Mouse (Mus musculus): ENCODE data around the gene Btn2a2.

Gene Btn2a2

GRCm38 (mm10) chr13:23488400-23489322 lies at the start of gene Btn2a2:
Gene Btn2a2, minus strand, starts transcription at chr13:23488857.
- DNase-seq (ENCODE audit: low spot score) = peak; percentile 89

- DNase-seq (ENCODE audit: low spot score) = no peak
Measured at GRCm38 (mm10) chr13:23538249-23538648, 49.6 kb upstream of the Btn2a2 start.

GRCm38 (mm10) chr13:23537006-23537710 lies 48.5 kb upstream of the Btn2a2 start:
- peak; percentile 22 for DNase-seq (ENCODE audit: low spot score)

GRCm38 (mm10) chr13:23536076-23536822 lies 47.6 kb upstream of the Btn2a2 start:
- peak; percentile 72 for DNase-seq (ENCODE audit: low spot score)

GRCm38 (mm10) chr13:23535137-23536075 lies 46.7 kb upstream of the Btn2a2 start, which contains the start of gene Hist1h3g:
Gene Hist1h3g, plus strand, starts transcription at chr13:23535422.
- peak; percentile 98 for DNase-seq (ENCODE audit: low spot score)

DNA sequence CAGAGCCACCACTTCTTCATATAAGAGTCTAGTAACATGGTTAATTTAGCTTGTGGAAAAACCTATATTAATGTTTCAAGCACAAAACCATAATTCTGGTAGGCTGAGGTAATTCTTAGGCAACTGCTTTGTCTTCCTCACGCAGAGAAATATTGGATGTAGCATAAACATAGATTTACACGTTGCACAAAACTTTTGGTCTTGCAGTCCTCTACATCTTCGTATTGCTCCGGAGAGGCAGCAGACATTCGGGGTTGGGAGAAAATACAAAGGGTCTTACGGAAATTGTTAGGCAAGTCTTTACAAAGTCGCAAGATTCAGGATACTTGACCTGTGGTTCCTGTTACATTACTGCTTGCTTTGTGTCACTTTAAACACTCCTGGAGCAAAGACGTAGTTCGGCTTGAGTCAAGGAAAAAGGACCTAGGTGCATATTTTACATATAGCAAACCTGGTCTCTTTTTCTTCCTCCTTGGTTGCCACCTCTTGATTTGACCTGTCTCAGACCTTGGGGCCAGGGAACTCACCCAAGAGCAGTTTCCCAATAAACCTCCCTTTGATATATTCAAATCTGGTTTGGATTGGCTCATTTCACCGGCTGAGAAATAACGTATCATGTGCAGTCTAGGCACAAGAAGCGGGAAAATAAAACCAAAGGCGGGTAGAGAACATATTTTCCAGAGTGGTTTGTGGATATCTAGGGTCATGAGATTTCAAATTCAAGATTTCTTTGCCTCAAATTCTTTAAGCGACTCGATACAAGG lies 45.9 kb upstream of the Btn2a2 start:
- DNase-seq (ENCODE audit: low spot score) = no peak

DNA sequence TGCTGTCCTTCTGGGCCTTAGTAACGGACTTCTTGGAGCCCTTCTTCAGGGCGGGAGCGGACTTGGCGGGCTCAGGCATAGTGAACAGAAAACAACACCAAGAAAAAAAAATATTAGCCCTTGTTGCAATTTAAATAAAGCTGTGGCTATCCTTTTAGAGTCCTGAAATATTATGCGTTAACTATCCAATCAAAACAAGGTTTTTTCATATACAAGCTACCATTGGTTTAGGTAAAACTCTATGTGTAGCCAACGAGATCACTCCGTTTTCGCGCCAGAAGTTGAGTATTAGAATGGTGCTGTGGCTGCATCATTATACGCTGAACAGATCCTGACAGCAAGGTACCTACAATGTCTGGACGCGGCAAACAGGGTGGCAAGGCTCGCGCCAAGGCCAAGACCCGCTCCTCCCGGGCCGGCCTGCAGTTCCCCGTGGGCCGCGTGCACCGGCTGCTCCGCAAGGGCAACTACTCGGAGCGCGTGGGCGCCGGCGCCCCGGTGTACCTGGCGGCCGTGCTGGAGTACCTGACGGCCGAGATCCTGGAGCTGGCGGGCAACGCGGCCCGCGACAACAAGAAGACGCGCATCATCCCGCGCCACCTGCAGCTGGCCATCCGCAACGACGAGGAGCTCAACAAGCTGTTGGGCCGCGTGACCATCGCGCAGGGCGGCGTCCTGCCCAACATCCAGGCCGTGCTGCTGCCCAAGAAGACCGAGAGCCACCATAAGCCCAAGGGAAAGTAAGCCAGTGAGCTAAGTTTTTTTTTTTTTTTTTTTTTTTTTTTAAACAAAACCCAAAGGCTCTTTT lies 45.1 kb upstream of the Btn2a2 start, which contains the start of gene Hist1h2af:
TSS of gene Hist1h2af (plus strand) at position 347 of the 808 bp plus-strand sequence.
- peak; percentile 95 for DNase-seq (ENCODE audit: low spot score)

- DNase-seq (ENCODE audit: low spot score) = peak; percentile 66
Measured at GRCm38 (mm10) chr13:23532262-23533075, 43.8 kb upstream of the Btn2a2 start.

DNA sequence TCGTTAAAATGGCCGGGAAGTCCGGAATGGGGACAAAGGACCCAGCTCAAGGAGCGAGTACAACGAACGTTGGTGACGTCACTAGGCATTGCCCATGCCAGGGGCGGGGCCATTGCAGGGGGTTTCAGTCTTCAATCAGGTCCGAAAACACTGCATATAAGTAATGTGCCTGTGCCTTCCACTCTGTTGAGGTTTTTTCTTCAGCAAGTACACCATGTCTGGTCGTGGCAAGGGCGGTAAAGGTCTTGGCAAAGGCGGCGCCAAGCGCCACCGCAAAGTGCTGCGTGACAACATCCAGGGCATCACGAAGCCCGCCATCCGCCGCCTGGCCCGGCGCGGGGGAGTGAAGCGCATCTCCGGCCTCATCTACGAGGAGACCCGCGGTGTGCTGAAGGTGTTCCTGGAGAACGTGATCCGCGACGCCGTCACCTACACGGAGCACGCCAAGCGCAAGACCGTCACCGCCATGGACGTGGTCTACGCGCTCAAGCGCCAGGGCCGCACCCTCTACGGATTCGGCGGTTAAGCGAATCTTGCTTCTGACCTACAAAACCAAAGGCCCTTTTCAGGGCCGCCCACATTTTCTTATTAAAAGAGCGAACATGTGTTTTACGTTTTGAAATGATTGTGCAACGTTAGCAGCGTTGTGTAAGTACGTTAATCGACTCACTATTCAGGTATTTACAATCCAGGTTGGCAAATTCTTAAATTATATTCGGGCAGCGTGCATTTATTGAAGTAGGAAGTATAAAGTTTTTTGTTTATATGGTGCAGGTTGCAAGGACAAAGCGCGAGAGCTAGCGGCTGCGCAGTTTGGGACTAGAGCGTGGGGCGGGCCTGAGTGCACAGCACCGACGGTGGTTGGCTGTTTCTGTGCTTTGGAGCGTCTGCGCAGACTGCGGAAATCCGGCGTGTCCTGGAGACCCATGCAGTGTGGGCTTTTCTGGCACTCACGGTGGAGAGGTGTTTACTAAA lies 42.5 kb upstream of the Btn2a2 start, which contains the start of gene Hist1h4h:
TSS of gene Hist1h4h (plus strand) at position 150 of the 975 bp plus-strand sequence.
- DNase-seq (ENCODE audit: low spot score) = peak; percentile 99

GRCm38 (mm10) chr13:23530181-23530900 lies 41.7 kb upstream of the Btn2a2 start:
- peak; percentile 83 for DNase-seq (ENCODE audit: low spot score)

DNA sequence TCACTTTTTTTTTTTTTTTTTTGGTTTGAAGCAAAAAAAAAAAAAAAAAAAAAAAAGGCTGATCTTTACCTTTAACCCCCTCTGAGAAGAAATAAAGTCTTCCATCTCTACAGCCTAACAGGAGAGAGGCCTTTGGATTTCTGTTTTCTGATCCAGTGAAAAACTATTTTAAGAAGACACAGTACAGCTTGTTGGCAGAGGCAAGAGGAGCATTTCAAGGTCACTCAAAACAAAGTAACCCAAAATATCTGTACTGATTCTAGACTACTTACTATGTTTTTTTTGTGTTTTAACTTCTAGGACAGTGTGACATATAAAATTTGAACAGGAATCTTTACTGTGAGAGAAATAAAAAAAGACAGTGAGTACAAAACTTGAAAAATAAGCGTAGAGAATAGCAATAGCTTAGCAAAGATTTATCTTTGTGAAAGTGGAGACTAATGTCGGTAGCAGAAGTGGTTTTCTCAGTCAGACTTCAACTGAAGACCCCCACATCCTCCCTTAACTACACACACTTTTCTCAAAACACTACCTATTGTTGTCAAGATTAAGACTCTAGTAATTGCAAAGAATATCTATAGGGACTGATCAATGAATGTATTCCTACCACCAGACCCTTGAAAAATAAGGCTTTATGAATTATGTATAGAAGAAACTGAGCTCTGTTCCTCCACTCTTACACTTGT lies 41.0 kb upstream of the Btn2a2 start:
- DNase-seq (ENCODE audit: low spot score) = peak; percentile 22

- peak; percentile 60 for DNase-seq (ENCODE audit: low spot score)
Measured at GRCm38 (mm10) chr13:23529005-23529404, 40.3 kb upstream of the Btn2a2 start.

- peak; percentile 98 for DNase-seq (ENCODE audit: low spot score)
Measured at GRCm38 (mm10) chr13:23526312-23526711, 37.7 kb upstream of the Btn2a2 start.

- peak; percentile 81 for DNase-seq (ENCODE audit: low spot score)
Measured at GRCm38 (mm10) chr13:23525901-23526300, 37.2 kb upstream of the Btn2a2 start.

DNA sequence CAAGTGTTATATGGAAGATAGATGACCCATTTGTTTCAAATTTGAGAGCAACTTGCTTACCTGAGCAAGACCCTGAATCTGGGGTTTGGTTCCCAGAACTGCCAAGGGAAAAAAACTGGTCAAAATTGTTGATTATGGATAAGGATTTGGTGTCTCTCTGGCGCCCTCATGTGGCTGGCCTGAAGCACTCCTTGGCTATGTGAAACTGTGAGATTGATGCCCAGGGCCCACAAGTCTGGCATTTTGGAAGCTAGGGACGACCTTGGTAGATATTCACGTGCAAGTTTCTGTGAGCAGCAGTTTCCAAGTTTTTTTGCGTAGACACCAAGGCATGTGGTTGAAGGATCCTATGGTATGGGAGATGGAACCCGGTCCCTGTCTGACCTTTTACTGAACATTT lies 36.0 kb upstream of the Btn2a2 start:
- peak; percentile 92 for DNase-seq (ENCODE audit: low spot score)

- DNase-seq (ENCODE audit: low spot score) = no peak
Measured at GRCm38 (mm10) chr13:23523976-23524375, 35.3 kb upstream of the Btn2a2 start.
